ENCODE assay signal across 15 mouse cellular contexts in the genomic region with DNA sequence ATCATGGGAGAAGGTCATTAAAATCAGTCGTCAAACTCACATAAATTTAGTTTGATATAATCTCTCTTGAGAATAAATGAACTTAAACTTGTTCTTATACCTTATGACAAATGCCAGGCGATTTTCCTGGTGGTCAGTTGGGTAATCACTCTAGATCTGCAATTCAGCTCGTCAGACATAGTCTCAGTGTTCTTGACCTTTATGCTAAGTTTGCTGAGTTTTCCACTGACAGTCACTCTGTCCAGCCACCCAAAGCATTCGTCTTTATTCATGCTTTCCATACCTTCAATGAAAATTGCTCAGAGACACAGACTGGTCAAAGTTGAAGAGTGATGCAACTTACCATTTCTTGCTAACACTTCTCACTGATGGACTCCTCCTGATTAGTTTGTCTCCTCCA.
"Had no signal": no experiment of that assay in that cellular context is flagged by ENCODE, and none has a peak within 500 bp of the region (broad histone marks: within the 10 kb centered on the region; RNA-seq: fewer than 3 reads in every experiment).

No protein-coding gene starts in this region.

- H3K27ac ChIP-seq: lung, embryonic 15.5 days; macrophage; midbrain, embryonic 13.5 days; midbrain, embryonic 15.5 days; neural tube, embryonic 12.5 days; stomach, embryonic 15.5 days; stomach, postnatal 0 days had no signal

- DNase-seq: lung, adult 2 months; lung, postnatal 14 days; lung, postnatal 36 days; right cerebral cortex, postnatal 14 days; thymus, adult 2 months; thymus, postnatal 25 days; thymus, postnatal 4 days had no signal

- H3K4me3 ChIP-seq: lung, embryonic 15.5 days; megakaryocyte, embryonic 14.5 days; midbrain, embryonic 13.5 days; midbrain, embryonic 15.5 days; neural tube, embryonic 12.5 days; stomach, embryonic 15.5 days had no signal
